Mouse (Mus musculus) forebrain, embryonic 13.5 days (tissue): Measurements from ENCODE around the gene 1700061G19Rik. TPM values are rescaled to one million over a fixed set of nuclear protein-coding genes. Genes with fewer than 3 reads are reported as not detected.

Experiments used
- ATAC-seq: fragments of 200-750 bp; cut with Nextera tagmentation; 2 replicates; pipeline ENCODE4 v1.8.0; 2017
- H3K27ac ChIP-seq: fragments of 300-500 bp; sonication (generic); 2 replicates; pipeline ENCODE4 v1.5.1; 2015; ENCODE audit warnings: inconsistent platforms, mild to moderate bottlenecking, moderate library complexity
- H3K27me3 ChIP-seq: fragments of 300-500 bp; sonication (generic); 2 replicates; pipeline ENCODE4 v1.6.1; 2015; ENCODE audit warnings: mild to moderate bottlenecking, inconsistent platforms
- H3K36me3 ChIP-seq: fragments of 300-500 bp; sonication (generic); 2 replicates; pipeline ENCODE4 v1.6.1; 2015; ENCODE audit warnings: mild to moderate bottlenecking, inconsistent platforms; ENCODE audit not compliant: poor library complexity, severe bottlenecking
- H3K4me1 ChIP-seq: fragments of 300-500 bp; sonication (generic); 2 replicates; pipeline ENCODE4 v1.6.1; 2015; ENCODE audit warnings: inconsistent platforms
- H3K4me2 ChIP-seq: fragments of 300-500 bp; sonication (generic); 2 replicates; pipeline ENCODE4 v1.6.1; 2015; ENCODE audit warnings: inconsistent platforms, mild to moderate bottlenecking, moderate library complexity
- H3K4me3 ChIP-seq: fragments of 300-500 bp; sonication (generic); 2 replicates; pipeline ENCODE4 v1.5.1; 2015; ENCODE audit warnings: mild to moderate bottlenecking, inconsistent platforms
- H3K9ac ChIP-seq: fragments of 300-500 bp; sonication (generic); 2 replicates; pipeline ENCODE4 v1.6.1; 2015; ENCODE audit warnings: mild to moderate bottlenecking, inconsistent platforms
- H3K9me3 ChIP-seq: fragments of 300-500 bp; sonication (generic); replicated peaks from 2 replicates; pipeline ENCODE4 v1.6.1; 2016; ENCODE audit warnings: inconsistent platforms
- WGBS: fragments of 180-500 bp; shearing (Covaris S2); methylation state at CpG from one replicate; pipeline ENCODE4 v1.1.7; 2015; 5-methylcytosine and 5-hydroxymethylcytosine counted together
- polyA plus RNA-seq: library from polyadenylated mRNA; unstranded; fragments of >200 nt; fragmentation: Nextera tagmentation; extraction: Ambion mirVana; gene quantifications from 2 replicates; pipeline ENCODE4 v1.2.1, GENCODE M21; 2015

Gene 1700061G19Rik
- polyA plus RNA-seq, 1 experiment from 2014 or later = 0.45 TPM

DNA sequence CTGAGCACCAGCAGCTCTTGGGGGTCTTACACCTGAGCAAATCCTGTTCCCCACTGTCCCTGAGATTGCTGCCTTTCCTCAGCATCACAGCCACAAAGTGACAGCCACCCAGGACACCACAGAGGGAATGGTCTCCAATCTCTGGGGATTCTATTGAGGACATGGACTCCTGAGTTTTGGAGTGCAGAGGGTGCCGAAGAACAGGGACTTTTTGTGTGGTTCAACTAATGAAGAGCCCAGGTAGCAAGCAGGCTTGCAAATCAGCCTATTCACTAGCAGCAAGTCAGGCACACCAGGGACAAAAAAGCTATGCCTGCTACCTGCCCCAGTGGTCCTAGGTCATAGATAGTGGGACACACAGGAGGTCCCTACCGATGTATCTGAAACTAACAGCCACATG, 58.1 kb downstream of the 1700061G19Rik start:
- H3K9me3 ChIP-seq = no peaks in the 10 kb centered on the region; the same call in 1 of the 2 replicates
- peak overlapping the region; percentile 77 for H3K4me2 ChIP-seq
- H3K27ac ChIP-seq = no peak overlapping the region
- H3K4me3 ChIP-seq = peak overlapping the region; percentile 79
- H3K4me1 ChIP-seq = peaks cover 36% of the 10 kb centered on the region
- ATAC-seq = no peak
- no peaks in the 10 kb centered on the region for H3K36me3 ChIP-seq
- H3K27me3 ChIP-seq = peaks cover 7% of the 10 kb centered on the region
- 95% methylated on average over 2 of the region's 2 CpGs for WGBS
- H3K9ac ChIP-seq = peak overlapping the region; percentile 97

DNA sequence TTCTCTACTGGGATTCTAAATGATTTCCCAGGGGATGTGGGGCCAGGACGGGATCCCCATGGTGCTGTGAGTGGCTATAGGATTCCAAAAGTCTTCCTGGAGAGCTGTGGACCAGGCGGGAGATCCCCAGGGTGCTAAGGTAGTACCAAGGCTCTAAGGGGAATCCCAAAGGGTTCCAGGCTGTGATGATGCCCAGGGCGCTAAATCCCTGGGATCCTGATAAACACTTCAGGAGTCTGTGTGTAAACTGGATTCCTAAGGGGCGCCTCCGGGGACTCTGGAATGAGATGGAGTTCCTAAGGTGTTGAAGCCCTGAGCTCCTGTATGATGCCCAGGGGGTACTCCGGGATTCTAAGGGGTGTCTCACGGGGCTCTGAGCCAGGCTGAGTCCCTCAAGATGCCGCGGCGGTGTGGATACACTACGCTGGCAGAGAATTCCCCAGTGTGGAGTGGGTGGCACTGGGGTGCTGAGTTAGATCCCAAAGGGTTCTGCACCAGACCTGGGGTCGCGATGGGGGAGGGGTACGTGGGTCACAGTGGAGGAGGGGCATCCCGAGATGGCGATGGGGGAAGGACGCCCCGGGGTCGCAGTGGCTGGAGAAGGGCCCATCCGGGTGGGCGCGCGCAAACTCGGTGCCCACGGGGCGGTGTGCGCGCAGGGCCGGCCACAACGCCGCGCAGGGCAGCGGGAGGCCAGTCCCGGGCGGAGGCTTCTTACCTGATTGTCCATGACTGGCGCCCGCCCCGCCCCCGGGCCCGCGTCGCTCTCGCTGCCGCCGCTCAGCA, 59.5 kb downstream of the 1700061G19Rik start:
- H3K4me2 ChIP-seq = peak overlapping the region; percentile 77
- peak; percentile 60 for ATAC-seq
- H3K36me3 ChIP-seq = no peaks in the 10 kb centered on the region
- WGBS = 1% methylated on average over 26 of the region's 45 CpGs
- H3K9me3 ChIP-seq = no peaks in the 10 kb centered on the region; the same call in 1 of the 2 replicates
- H3K4me3 ChIP-seq = peak overlapping the region; percentile 79
- peaks cover 33% of the 10 kb centered on the region for H3K4me1 ChIP-seq
- peaks cover 7% of the 10 kb centered on the region for H3K27me3 ChIP-seq
- H3K9ac ChIP-seq = peak overlapping the region; percentile 97
- H3K27ac ChIP-seq = peak overlapping the region; percentile 70

- H3K9ac ChIP-seq = peak within 1 kb of the TSS; percentile 97
- no peaks in the 10 kb centered on the region for H3K36me3 ChIP-seq
- H3K4me2 ChIP-seq = peak within 1 kb of the TSS; percentile 77
- H3K9me3 ChIP-seq = no peaks in the 10 kb centered on the region; the same call in 1 of the 2 replicates
- H3K4me1 ChIP-seq = peaks cover 33% of the 10 kb centered on the region
- 3% methylated on average over 74 of the region's 76 CpGs for WGBS
- peak; percentile 98 for ATAC-seq
- peak within 1 kb of the TSS; percentile 79 for H3K4me3 ChIP-seq
- peak within 1 kb of the TSS; percentile 70 for H3K27ac ChIP-seq
- peaks cover 10% of the 10 kb centered on the region for H3K27me3 ChIP-seq
Measured at GRCm38 (mm10) chr17:56935363-56936131, 60.3 kb downstream of the 1700061G19Rik start, which contains the start of gene Mllt1. Gene Mllt1 (minus strand): TSS chr17:56935415.

GRCm38 (mm10) chr17:56936731-56937130, 61.5 kb downstream of the 1700061G19Rik start:
- no peaks in the 10 kb centered on the region for H3K36me3 ChIP-seq
- no peak overlapping the region for H3K4me3 ChIP-seq
- no peaks in the 10 kb centered on the region; the same call in 1 of the 2 replicates for H3K9me3 ChIP-seq
- no peak for ATAC-seq
- peaks cover 29% of the 10 kb centered on the region for H3K4me1 ChIP-seq
- H3K4me2 ChIP-seq = no peak overlapping the region
- 94% methylated on average over 7 of the region's 7 CpGs for WGBS
- H3K9ac ChIP-seq = no peak overlapping the region
- H3K27ac ChIP-seq = no peak overlapping the region
- peaks cover 10% of the 10 kb centered on the region for H3K27me3 ChIP-seq

Other genes with a start within 250 kb of the 1700061G19Rik start
- gene Lonp1, start 248.6 kb upstream of the 1700061G19Rik start, polyA plus RNA-seq = 41.2 and 47.1 TPM in 2 replicates
- gene Catsperd, start 247.3 kb upstream of the 1700061G19Rik start, polyA plus RNA-seq = 0.58 and 0.70 TPM in 2 replicates
- 112 and 123 TPM in 2 replicates for gene Ranbp3, start 202.2 kb upstream of the 1700061G19Rik start, polyA plus RNA-seq
- gene Ndufa11, start 157.7 kb upstream of the 1700061G19Rik start, polyA plus RNA-seq = 433 and 459 TPM in 2 replicates
- gene Vmac, start 157.5 kb upstream of the 1700061G19Rik start, polyA plus RNA-seq = 14.0 and 16.7 TPM in 2 replicates
- 1.7 TPM in 2 replicates for gene Nrtn, start 117.9 kb upstream of the 1700061G19Rik start, polyA plus RNA-seq
- gene Dus3l, start 110.7 kb upstream of the 1700061G19Rik start, polyA plus RNA-seq = 50.0 and 56.9 TPM in 2 replicates
- gene Prr22, start 105.2 kb upstream of the 1700061G19Rik start, polyA plus RNA-seq = 1.2 and 1.3 TPM in 2 replicates
- gene Rfx2, start 44.5 kb upstream of the 1700061G19Rik start, polyA plus RNA-seq = 5.8 and 6.9 TPM in 2 replicates
- not detected in 2 replicates for gene Acsbg2, start 1.0 kb upstream of the 1700061G19Rik start, polyA plus RNA-seq
- 69.5 and 70.1 TPM in 2 replicates for gene Mllt1, start 59.9 kb downstream of the 1700061G19Rik start, polyA plus RNA-seq
- not detected in 2 replicates for gene Acer1, start 106.6 kb downstream of the 1700061G19Rik start, polyA plus RNA-seq
- 171 and 183 TPM in 2 replicates for gene Clpp, start 114.8 kb downstream of the 1700061G19Rik start, polyA plus RNA-seq
- 41.0 and 41.2 TPM in 2 replicates for gene Alkbh7, start 121.9 kb downstream of the 1700061G19Rik start, polyA plus RNA-seq
- 0.43 TPM in 1 of 2 replicates, not detected in the other for gene Pspn, start 124.5 kb downstream of the 1700061G19Rik start, polyA plus RNA-seq
- gene Gtf2f1, start 135.8 kb downstream of the 1700061G19Rik start, polyA plus RNA-seq = 77.6 and 85.6 TPM in 2 replicates
- 0.52 and 0.54 TPM in 2 replicates for gene Gm17949, start 136.0 kb downstream of the 1700061G19Rik start, polyA plus RNA-seq
- 36.4 and 39.1 TPM in 2 replicates for gene Khsrp, start 156.0 kb downstream of the 1700061G19Rik start, polyA plus RNA-seq
- gene Slc25a41, start 166.2 kb downstream of the 1700061G19Rik start, polyA plus RNA-seq = not detected in 2 replicates
- 0.68 and 2.1 TPM in 2 replicates for gene Crb3, start 183.6 kb downstream of the 1700061G19Rik start, polyA plus RNA-seq
- 18.8 and 21.6 TPM in 2 replicates for gene Slc25a23, start 184.4 kb downstream of the 1700061G19Rik start, polyA plus RNA-seq
- gene Dennd1c, start 203.0 kb downstream of the 1700061G19Rik start, polyA plus RNA-seq = 4.7 and 4.8 TPM in 2 replicates
- 148 and 161 TPM in 2 replicates for gene Tubb4a, start 212.3 kb downstream of the 1700061G19Rik start, polyA plus RNA-seq
- 9.2 and 9.7 TPM in 2 replicates for gene Tnfsf9, start 229.8 kb downstream of the 1700061G19Rik start, polyA plus RNA-seq